Mouse (Mus musculus) urinary bladder, postnatal 4 days (tissue): ENCODE measurements around the gene Hlf.

Experiments
- DNase-seq, 2 experiments: peaks; one replicate each; pipeline ENCODE4 v3.0.0; 2021 to 2022; ENCODE audit warnings: low spot score in 2 of 2

The Hlf gene

GRCm38 (mm10) chr11:90340836-90341235 is 49.9 kb downstream of the Hlf start:
- no peak for DNase-seq

- DNase-seq: no peak
Measured at GRCm38 (mm10) chr11:90334816-90335215, 55.9 kb downstream of the Hlf start.

GRCm38 (mm10) chr11:90332737-90333136 is 58.0 kb downstream of the Hlf start:
- no peak for DNase-seq

GRCm38 (mm10) chr11:90330202-90330694 is 60.4 kb downstream of the Hlf start:
- no peak for DNase-seq

GRCm38 (mm10) chr11:90326836-90327235 is 63.9 kb downstream of the Hlf start:
- peak in 1 of 2 experiments; percentile 32 for DNase-seq

- DNase-seq: no peak
Measured at GRCm38 (mm10) chr11:90326146-90326545, 64.5 kb downstream of the Hlf start.

- no peak for DNase-seq
Measured at GRCm38 (mm10) chr11:90324597-90324996, 66.1 kb downstream of the Hlf start.

GRCm38 (mm10) chr11:90320922-90321321 is 69.8 kb downstream of the Hlf start:
- DNase-seq: no peak

- no peak for DNase-seq
Measured at GRCm38 (mm10) chr11:90317482-90317881, 73.2 kb downstream of the Hlf start.

- DNase-seq: no peak
Measured at GRCm38 (mm10) chr11:90314606-90315005, 76.1 kb downstream of the Hlf start.

GRCm38 (mm10) chr11:90306993-90307392 is 83.7 kb downstream of the Hlf start:
- peak; percentile 26 to 65 for DNase-seq

- DNase-seq: no peak
Measured at GRCm38 (mm10) chr11:90306067-90306466, 84.6 kb downstream of the Hlf start.

GRCm38 (mm10) chr11:90294622-90295021 is 96.1 kb downstream of the Hlf start:
- no peak for DNase-seq

GRCm38 (mm10) chr11:90292766-90293165 is 97.9 kb downstream of the Hlf start:
- no peak for DNase-seq

- no peak for DNase-seq
Measured at GRCm38 (mm10) chr11:90291156-90291555, 99.5 kb downstream of the Hlf start.

- DNase-seq: no peak
Measured at GRCm38 (mm10) chr11:90286550-90287154, 104.0 kb downstream of the Hlf start.
